Mouse (Mus musculus): ENCODE results near the gene Ly6g5c.

Gene Ly6g5c

GRCm38 (mm10) chr17:35147348-35147747 is 39.3 kb downstream of the Ly6g5c start:
- DNase-seq: no peak

DNA sequence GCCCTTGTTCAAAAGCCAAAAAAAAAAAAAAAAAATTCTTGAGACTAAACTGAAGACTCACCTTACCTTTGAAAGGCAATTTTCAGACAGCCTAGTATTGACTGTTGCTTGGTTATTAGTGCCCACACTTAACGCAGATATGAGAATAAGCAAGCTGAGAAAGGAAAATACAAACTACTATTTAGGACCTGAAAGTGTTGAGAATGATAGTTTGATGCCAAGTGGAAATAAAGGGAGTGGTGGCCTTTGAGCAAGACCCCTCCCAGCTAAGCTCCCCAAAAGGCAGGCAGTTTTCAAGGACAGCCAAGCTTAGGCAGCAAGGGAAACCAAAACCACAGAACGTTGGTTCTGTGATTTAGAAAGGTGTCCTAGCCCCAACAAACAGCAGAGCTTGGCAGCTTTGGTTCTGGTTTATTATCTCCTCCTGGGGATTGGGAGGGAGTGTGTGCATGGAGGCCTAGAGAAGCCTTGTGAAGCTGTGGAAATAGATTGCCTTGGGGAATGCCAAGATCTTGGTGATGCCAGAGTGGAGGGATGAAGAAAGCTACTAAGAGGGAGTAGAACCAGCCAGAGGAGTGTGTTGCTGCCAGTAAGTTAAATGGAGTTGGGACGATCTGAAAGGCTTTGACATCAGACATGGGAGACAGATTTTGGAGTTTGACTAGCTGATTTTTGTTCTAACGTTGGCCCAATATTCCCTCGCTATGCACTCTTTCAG is 40.0 kb downstream of the Ly6g5c start:
- no peak for DNase-seq

- no peak for DNase-seq
Observed at GRCm38 (mm10) chr17:35152121-35152520, 44.0 kb downstream of the Ly6g5c start.

DNA sequence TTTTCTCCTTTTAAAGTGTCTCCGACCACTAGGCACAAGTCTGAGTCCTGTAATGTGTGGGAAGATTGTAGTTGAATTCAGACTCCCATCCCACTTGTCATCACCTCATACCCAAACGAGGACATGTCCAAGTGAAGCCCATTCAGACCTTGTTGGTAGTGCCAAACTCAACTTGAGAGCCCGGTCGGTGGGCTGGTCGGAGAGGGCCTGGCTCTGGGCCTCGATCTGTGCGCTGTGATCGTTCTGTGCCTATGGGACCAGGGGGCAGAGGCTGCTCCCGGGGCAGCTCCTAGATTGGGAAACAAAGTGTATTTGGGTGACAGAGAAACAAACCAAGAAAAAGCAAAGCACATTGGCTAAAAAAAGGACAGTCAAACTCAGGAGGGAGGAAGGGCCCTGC is 45.0 kb downstream of the Ly6g5c start:
- DNase-seq: no peak

- no peak for DNase-seq
Observed at GRCm38 (mm10) chr17:35153931-35154330, 45.9 kb downstream of the Ly6g5c start.

- DNase-seq: no peak
Observed at GRCm38 (mm10) chr17:35154616-35155015, 46.5 kb downstream of the Ly6g5c start.

DNA sequence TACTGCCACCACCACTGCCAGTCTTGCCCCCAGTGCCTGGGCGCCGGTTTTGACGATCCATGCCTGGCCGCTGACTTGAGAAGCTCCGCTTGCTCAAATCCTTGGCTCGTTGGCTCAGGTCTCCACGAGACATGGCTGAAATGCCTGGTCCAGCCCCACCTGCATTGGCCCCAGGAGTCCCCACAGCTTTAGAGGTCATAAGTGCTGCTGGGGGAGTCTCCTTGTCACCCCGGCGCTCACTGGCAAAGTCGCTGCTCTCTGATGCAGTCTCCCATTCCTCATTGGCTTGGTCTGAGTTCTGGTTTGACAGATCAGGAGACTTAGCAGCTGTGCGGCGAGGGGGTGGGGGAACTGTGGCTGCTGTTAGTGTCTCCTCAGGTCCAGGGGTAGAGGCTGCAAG is 47.4 kb downstream of the Ly6g5c start:
- no peak for DNase-seq

- no peak for DNase-seq
Observed at GRCm38 (mm10) chr17:35156461-35157200, 48.6 kb downstream of the Ly6g5c start.

DNA sequence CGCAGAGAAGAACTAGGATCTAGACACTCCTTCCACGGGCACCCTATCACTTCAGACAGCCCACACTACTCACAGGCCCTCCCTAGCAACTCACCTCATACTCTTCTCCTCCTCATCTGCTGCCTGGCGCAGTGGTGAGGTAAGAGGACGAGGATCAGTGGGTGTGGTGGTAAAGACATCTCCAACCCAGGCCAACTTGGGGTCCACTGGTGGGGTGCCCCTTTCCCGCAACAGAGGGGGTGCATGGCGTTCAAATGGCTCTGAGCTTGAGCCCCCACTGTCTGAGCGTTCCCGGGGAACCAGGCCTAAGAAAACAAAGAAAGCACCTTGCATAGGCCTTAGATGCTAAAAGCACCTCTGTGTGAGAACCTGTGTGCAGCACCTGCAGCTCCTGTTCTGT is 49.2 kb downstream of the Ly6g5c start:
- no peak for DNase-seq

- DNase-seq: no peak
Observed at GRCm38 (mm10) chr17:35157661-35158175, 49.6 kb downstream of the Ly6g5c start.

DNA sequence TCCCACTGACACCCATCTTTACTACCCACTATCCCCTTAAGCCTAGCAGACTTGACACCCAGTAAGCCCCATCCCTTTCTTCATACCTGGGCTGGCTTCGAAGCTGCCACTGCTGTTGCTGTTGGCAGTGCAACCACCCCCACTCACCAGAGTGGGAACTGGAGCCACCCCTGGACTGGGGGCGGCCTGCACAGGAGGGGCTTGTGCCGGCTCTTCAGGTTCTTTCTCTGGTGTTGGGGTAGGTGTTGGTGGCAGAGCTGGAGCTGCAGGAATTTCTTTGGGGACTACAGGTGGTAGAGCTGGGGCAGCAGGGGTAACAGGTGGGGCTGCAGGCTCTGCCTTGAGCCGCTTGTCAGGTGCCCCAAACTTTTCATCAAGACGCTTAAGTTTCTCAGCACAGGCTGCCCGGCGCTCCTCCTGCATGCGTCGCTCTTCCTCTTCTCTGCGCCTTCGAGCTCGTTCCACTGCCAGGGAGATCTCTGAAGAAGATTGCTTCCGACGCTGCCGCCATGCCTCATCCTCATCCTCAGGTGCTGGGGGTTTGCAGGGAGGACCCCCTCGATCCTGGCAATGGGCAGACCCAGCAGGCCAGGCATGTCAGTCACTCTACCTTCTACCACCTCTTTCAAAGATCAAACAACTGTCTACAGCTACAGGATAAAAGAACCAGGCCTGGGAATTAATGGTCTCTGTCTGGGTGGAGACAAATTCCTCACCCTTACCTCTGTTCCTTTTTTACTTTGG is 50.9 kb downstream of the Ly6g5c start:
- no peak for DNase-seq

- no peak for DNase-seq
Observed at GRCm38 (mm10) chr17:35159638-35160037, 51.6 kb downstream of the Ly6g5c start.

DNA sequence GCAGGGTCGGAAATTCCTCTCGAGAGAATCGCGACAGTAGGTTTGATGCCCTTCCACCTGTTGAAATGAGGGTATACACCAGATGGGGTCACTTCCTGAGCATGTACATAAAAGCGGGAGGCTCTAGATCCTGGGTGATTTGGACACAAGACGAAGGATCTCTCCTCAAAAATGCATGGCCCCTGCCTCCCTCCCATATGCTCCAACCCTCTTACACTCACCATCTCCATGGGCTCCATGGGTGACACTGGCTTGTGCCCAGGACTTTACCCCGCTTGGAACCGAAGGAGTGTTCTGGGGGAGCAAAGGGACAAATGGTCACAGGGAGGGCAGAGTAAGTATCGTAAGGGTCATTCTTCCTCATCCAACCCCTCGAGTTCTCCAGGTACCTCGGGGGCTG is 53.3 kb downstream of the Ly6g5c start:
- DNase-seq: no peak
